Mouse (Mus musculus) brain, embryonic 18.5 days (tissue): ENCODE measurements around the gene Gm42906.
A peak's percentile ranks its signal among the peaks of the same experiment; 100 is the strongest.

Source experiments
- DNase-seq: peaks from one replicate; pipeline ENCODE4 v3.0.0-alpha.2; 2012; ENCODE audit warnings: low read depth, low spot score

Gene Gm42906

DNA sequence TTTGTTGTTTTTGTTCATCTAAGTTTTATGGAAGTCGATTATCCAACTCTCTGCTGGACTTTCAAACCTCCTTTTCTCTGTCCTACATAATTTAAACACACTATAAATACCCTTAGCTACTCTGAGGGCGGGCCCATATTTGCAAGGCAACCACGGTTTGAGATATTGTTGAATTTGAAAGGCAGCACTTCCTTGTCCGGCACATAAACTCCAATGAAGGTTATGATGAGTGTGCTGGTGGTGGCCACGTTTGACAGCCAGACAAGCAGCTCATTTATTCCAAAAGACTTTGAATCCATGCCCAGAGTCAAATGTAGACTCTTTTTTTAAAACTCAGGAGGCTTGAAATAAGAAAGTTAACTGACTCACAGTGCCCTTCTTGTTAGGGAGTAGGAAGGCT, 33.3 kb downstream of the Gm42906 start:
- DNase-seq, result no peak

GRCm38 (mm10) chr5:151393821-151394662, 33.9 kb downstream of the Gm42906 start:
- DNase-seq, result no peak

GRCm38 (mm10) chr5:151389827-151390226, 38.1 kb downstream of the Gm42906 start:
- DNase-seq, result no peak

DNA sequence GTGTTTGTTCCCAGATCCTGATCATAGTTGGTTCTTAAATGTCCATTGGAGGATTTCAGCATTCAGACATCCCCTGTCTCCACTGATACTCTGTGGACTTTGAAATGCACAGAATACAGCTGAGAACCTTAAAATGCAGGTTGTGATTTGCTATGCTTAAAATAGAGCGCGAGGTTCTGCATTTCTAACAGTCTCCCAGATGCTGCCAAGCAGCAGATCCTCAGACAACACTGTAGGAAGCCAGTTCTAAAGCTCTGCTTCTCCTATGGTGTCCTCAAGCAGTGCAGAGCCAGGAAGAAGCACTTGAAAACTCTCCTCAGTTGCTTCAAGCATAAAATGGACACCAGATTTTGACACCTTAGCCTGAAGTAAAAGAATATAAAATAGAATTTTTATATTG, 48.1 kb downstream of the Gm42906 start:
- no peak for DNase-seq

- no peak for DNase-seq
Observed at GRCm38 (mm10) chr5:151379210-151379609, 48.8 kb downstream of the Gm42906 start.

- DNase-seq, result no peak
Observed at GRCm38 (mm10) chr5:151376931-151377330, 51.0 kb downstream of the Gm42906 start.

- DNase-seq, result no peak
Observed at GRCm38 (mm10) chr5:151374825-151375224, 53.1 kb downstream of the Gm42906 start.

- no peak for DNase-seq
Observed at GRCm38 (mm10) chr5:151371130-151371529, 56.8 kb downstream of the Gm42906 start.

DNA sequence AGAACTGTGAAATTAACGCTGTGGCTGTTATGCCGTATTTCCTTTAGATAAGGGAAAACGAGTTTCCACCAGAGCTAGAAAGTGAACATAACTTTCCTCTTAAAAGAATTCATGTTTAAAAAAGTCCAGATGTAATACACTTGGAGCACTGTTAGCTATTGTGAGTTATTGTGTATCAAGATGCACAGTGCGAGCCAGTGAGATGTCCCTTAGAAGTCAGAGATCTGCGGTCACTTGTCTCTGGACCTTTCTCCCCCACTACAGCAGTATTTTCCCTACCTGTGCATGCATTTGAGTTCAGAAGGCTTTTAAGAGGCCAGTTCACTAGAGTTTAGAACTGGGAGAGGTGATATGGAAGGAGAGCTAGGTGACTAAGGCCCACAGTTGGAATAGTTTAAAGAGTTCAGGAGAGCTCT, 58.6 kb downstream of the Gm42906 start:
- DNase-seq, result no peak

DNA sequence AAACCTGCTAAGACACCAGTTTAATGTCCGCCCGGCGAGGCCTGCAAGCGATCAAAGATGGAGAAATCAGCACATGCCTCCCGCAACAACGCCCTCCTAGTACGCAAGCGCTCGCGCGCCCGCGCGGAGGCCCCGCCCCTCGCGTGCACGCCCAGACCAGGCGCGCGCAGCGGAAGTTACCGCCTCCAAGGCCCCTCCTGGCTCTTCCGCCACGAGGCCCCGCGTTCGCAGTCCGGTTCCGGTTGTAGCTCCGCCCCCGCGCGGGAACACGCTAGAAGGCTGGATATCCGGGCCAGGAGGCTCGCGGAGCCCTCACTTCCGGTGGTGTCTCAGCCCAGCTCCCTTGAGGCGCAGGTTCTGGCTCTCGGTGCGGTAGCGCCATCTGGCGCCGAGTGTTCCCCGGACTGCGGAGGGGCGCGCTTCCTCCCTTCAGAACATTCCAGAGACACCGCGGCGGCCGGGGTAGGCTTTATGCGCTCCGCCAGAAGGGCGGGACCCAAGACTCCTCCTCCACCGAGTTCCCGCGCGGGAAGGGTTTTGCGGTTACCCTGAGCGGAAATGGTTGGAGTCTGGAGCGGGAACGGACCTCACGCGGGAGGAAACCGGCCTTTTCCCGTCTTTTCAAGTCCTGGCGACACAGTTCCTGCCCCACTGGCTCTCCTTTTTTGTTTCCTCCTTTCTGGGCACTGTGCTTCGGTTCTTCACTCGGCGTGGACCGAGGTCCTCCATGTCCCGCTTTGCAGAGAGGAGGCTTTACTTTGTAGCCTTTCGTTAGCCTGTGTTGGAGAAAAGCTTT, 59.4 kb downstream of the Gm42906 start:
- peak; percentile 99 for DNase-seq

GRCm38 (mm10) chr5:151367881-151368394, 60.0 kb downstream of the Gm42906 start:
- DNase-seq, result no peak

DNA sequence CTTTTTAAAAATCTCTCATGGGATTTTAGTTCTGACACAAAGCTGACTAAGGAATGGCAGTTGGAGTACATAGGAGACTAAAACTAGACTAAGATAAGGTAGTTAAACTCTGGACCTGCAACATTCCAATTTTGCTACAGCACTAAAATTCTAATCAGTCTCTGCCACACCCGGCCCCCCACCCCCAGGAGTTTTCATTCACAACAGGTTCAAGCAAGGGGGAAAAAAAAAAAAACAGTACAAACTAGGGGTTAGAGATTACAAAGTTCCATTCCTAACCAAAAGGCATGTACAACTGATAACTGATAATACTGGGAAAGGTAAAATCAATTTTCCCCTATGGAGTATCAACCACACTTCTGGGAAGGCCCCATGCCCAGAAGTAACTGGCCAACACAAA, 60.6 kb downstream of the Gm42906 start:
- no peak for DNase-seq

DNA sequence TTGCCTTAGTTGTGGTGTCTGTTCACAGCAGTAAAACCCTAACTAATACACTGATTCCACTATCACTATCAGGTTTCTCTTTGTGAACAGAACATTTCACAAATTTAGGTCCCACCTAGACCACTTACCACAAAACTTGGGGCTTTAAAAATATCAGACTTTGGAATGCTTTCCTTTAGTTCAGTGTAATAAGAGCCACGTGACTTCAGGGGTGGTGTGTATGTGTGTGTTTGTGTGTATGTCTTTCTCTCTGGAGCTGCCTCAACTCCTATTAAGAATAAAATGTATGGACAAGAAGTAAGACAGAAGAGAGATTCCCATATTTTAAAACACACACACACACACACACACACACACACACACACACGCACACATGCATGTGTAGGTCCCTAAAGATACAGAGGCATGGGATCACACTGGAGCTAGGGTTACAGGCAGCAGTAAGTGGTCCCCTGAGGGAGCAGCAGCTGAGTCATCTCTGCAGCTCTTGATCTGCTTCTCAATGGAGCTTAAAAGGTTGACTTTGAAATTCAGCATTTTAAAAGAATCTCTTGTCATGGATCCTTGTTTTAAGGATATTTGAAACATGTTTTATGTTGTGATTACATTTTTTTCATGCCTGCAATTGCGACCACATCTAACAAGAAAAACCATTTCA, 64.5 kb downstream of the Gm42906 start:
- DNase-seq, result no peak

- DNase-seq, result no peak
Observed at GRCm38 (mm10) chr5:151349616-151350015, 78.3 kb downstream of the Gm42906 start.

- no peak for DNase-seq
Observed at GRCm38 (mm10) chr5:151348418-151348817, 79.5 kb downstream of the Gm42906 start.

DNA sequence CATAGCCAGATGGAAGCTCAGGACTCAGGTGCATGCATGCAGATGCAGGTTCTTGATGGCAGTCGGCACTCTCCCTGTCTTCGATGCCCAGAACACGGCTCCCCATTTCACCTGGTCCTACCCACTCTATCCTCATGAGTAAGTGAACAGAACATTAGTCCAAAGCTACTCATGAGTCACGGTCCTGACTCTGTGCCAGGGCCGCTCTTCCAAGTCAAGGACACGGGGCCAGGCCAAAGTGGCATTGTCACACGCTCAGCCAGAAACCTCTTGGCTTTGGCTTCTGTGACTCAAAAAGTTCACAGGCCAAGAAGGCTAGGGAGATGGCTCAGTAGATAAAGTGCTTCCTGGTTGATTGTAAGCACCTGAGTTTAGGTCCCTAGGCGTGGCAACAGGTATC, 81.3 kb downstream of the Gm42906 start:
- DNase-seq, result no peak

- DNase-seq, result no peak
Observed at GRCm38 (mm10) chr5:151344737-151345136, 83.2 kb downstream of the Gm42906 start.

DNA sequence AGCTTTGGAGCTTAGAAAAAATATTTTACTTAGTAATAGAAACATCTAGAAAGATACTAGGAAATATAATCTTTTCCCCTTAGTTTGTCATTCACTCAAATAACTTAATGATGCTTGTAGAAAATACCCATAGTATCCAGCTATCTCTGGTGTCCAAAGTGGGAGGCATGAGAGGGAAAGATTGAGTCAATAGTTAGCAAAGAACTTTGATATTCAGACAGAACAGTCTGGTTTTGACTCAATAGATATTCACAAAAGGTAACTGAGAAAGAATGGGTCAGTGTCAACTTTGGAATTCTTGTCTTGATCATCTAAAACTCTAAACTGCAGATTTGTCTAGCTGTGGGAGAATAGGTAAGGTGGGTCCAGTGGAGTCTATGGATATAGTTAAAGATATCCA, 94.3 kb downstream of the Gm42906 start:
- DNase-seq, result no peak

DNA sequence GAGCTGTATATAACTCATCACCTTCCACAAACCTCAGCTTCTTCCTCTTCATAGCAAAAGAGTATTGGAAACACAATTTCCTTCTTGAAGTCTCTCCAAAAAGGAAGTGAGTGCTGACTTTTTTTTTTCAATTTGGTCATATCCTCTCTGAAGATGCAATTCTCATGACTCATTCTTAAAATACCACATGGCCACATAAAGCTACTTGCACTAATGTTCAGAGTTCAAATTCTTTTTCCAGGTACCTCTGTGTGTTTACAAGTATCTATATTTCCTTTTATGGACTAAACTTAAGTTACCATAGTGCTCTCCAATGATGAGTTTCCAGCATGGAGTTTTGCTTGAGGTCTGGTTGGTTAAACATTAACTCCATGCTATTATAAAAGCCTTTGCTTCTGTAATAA, 94.8 kb downstream of the Gm42906 start:
- DNase-seq, result no peak

GRCm38 (mm10) chr5:151315804-151316597, 112.0 kb downstream of the Gm42906 start:
- no peak for DNase-seq

DNA sequence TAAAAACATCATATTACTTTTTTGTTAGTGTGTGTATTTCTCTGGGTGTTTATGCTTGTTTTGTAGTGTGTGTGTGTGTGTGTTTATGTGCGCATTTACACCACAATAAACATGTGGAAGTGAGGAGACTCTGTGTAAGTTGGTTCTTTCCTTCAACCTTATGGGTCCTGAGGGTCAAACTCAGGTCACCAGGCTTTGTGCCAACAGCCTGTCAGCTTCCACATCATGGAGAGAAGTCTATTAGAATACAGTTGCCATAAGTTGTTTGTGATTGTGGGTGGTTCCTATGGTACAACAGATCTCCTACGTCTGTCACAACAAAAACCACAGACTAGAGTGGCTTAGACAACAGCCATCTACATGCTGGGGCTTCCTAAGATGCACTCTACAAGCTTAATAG, 127.7 kb downstream of the Gm42906 start:
- DNase-seq, result no peak
